ENCODE assay signal across 1 mouse cellular context in the genomic region with DNA sequence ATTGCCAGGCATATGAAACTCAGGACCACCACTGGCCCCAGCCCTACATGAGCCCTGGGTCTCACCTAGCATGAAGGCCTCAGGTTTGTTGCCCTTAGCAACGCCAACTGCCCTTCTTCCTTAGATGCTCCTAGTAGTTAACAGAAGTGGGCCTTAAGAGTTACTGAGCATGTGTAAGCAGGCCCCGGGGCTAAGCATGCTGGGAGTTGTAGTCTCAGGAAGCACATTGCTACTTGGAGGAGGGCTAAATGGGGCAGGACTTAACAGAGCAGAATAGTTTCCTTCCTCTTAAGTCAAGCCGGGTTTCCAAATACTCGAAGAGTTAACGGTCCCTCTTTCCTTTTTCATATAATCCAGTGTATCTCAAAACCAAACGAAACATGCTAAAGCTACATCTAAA.
TF ChIP-seq lines count a peak whose summit lies in the region.

No protein-coding gene starts in this region.

TF ChIP-seq in CH12.LX, 34 proteins besides CTCF, POLR2A, EP300 and RAD21 (continued from another document):
- TF ChIP-seq RCOR1 (conservative IDR thresholded peaks at IDR 0.05; ENCODE audit: low read depth, low read length) (no peak), UBTF (IDR thresholded peaks at IDR 0.05; ENCODE audit: low read depth, low read length) (no peak), ZNF384 (IDR thresholded peaks at IDR 0.05; ENCODE audit: low read depth, low read length) (no peak), ZC3H11A (IDR thresholded peaks at IDR 0.05; ENCODE audit: low read depth, low read length) (no peak), ZKSCAN1 (IDR thresholded peaks at IDR 0.05; ENCODE audit: borderline replicate concordance, low read depth, low read length) (no peak), CHD2 (IDR thresholded peaks at IDR 0.05; ENCODE audit: low read length) (no peak), PAX5 (IDR thresholded peaks at IDR 0.05; ENCODE audit: low read length) (no peak), ZMIZ1 (IDR thresholded peaks at IDR 0.05; ENCODE audit: low read depth, low read length) (no peak)
TF ChIP-seq in CH12.LX: peak in this region for 9.
